8 mouse cellular contexts compared by ENCODE assay signal in the genomic region with DNA sequence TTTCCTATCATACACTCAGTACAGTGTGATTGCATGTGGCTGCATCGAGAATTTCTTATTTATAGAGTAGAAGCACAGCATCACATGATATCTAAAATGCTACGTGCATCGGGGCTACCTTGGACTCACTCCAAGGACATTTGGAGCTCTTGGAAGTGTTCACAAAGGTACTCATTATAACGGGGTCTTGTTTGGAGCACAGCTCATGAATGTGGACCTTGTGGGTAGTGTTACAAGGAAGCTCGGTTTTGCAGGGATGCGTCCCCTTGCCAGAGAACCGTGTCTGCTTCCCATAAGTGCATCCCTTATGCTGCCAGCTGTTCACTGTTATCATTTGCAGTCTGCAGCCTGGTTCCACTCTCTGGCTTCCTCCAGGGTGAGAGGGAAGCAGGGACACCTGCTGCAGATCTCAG.
DNase-seq lines count a peak whose midpoint lies in the region; ATAC-seq and TF ChIP-seq lines count a peak whose summit lies in the region.

No protein-coding gene starts in this region.

- no peak overlapping the region for H3K27ac ChIP-seq in hindbrain, embryonic 13.5 days
- H3K27ac ChIP-seq in hindbrain, embryonic 10.5 days = no peak overlapping the region
- peak overlapping the region; percentile 32; the same call in 1 of the 2 replicates for H3K27ac ChIP-seq in hindbrain, embryonic 14.5 days
- H3K27ac ChIP-seq in limb, embryonic 14.5 days (replicated peaks; ENCODE audit: low read depth, low read length) = no peak overlapping the region

- no peaks in the 10 kb centered on the region for H3K27me3 ChIP-seq in hindbrain, embryonic 13.5 days
- no peaks in the 10 kb centered on the region for H3K27me3 ChIP-seq in hindbrain, embryonic 10.5 days (ENCODE audit: insufficient read depth, poor library complexity, severe bottlenecking)
- no peaks in the 10 kb centered on the region for H3K27me3 ChIP-seq in hindbrain, embryonic 14.5 days (ENCODE audit: control insufficient read depth, insufficient read depth, low read length)
- no peaks in the 10 kb centered on the region for H3K27me3 ChIP-seq in limb, embryonic 14.5 days (ENCODE audit: control insufficient read depth, insufficient read depth, low read length)

- peaks cover 5% of the 10 kb centered on the region; the same call in 1 of the 2 replicates for H3K4me1 ChIP-seq in hindbrain, embryonic 13.5 days (replicated peaks)
- H3K4me1 ChIP-seq in hindbrain, embryonic 10.5 days (replicated peaks) = 0 out of 2 replicates have a peak, but pooled peaks cover 3% of the 10 kb centered on the region
- H3K4me1 ChIP-seq in hindbrain, embryonic 14.5 days (replicated peaks; ENCODE audit: control insufficient read depth, insufficient read depth, low read length) = peaks cover 8% of the 10 kb centered on the region
- peaks cover 7% of the 10 kb centered on the region; the same call in 1 of the 2 replicates for H3K4me1 ChIP-seq in limb, embryonic 14.5 days (ENCODE audit: control insufficient read depth, insufficient read depth, low read length)

- H3K4me3 ChIP-seq in hindbrain, embryonic 13.5 days = no peak overlapping the region
- H3K4me3 ChIP-seq in hindbrain, embryonic 10.5 days = no peak overlapping the region
- no peak overlapping the region for H3K4me3 ChIP-seq in hindbrain, embryonic 14.5 days (replicated peaks; ENCODE audit: low read length)
- no peak overlapping the region for H3K4me3 ChIP-seq in limb, embryonic 14.5 days (replicated peaks; ENCODE audit: low read length)

- no peaks in the 10 kb centered on the region for H3K36me3 ChIP-seq in hindbrain, embryonic 13.5 days
- no peaks in the 10 kb centered on the region for H3K36me3 ChIP-seq in hindbrain, embryonic 10.5 days
- H3K36me3 ChIP-seq in hindbrain, embryonic 14.5 days (replicated peaks; ENCODE audit: control insufficient read depth, insufficient read depth) = no peaks in the 10 kb centered on the region
- H3K36me3 ChIP-seq in limb, embryonic 14.5 days (ENCODE audit: control insufficient read depth, insufficient read depth, low read length) = no peaks in the 10 kb centered on the region

- H3K9ac ChIP-seq in hindbrain, embryonic 13.5 days = no peak overlapping the region
- 0 out of 2 replicates have a peak overlapping the region, but pooled peaks have one; percentile 16 for H3K9ac ChIP-seq in hindbrain, embryonic 14.5 days
- H3K9ac ChIP-seq in limb, embryonic 14.5 days (ENCODE audit: low read depth, low read length, severe bottlenecking) = no peak overlapping the region

- 58% methylated on average over 7 of the region's 7 CpGs for WGBS in hindbrain, embryonic 13.5 days
- WGBS in hindbrain, embryonic 10.5 days = 79% methylated on average over 7 of the region's 7 CpGs
- 53% methylated on average over 7 of the region's 7 CpGs for WGBS in hindbrain, embryonic 14.5 days
- 29% methylated on average over 7 of the region's 7 CpGs for WGBS in limb, embryonic 14.5 days

- no peaks in the 10 kb centered on the region for H3K9me3 ChIP-seq in hindbrain, embryonic 13.5 days
- no peaks in the 10 kb centered on the region for H3K9me3 ChIP-seq in hindbrain, embryonic 10.5 days
- H3K9me3 ChIP-seq in hindbrain, embryonic 14.5 days (ENCODE audit: control insufficient read depth, low read length) = no peaks in the 10 kb centered on the region
- H3K9me3 ChIP-seq in limb, embryonic 14.5 days (ENCODE audit: control insufficient read depth, low read length) = no peaks in the 10 kb centered on the region

- DNase-seq in hindbrain, embryonic 10.5 days (ENCODE audit: low spot score) = no peak
- DNase-seq in cerebellum, postnatal 10 days = peak; percentile 58 to 60
- peak; percentile 55 for DNase-seq in hindbrain, embryonic 14.5 days (ENCODE audit: low spot score)
- DNase-seq in limb, embryonic 14.5 days (ENCODE audit: low spot score) = peak; percentile 62
- peak; percentile 55 to 58 for DNase-seq in right cerebral cortex, postnatal 36 days (ENCODE audit: low spot score in 2 of 2)
- DNase-seq in spleen, postnatal 4 days (ENCODE audit: low spot score in 2 of 2) = no peak
- DNase-seq in spleen, postnatal 10 days (ENCODE audit: low spot score in 2 of 2) = no peak

- peak; percentile 80 for ATAC-seq in hindbrain, embryonic 13.5 days (ENCODE audit: low FRiP score)
- ATAC-seq in hindbrain, embryonic 14.5 days (ENCODE audit: low FRiP score) = peak; percentile 74
- peak; percentile 80 for ATAC-seq in limb, embryonic 14.5 days (ENCODE audit: low FRiP score, low read depth)

- TF ChIP-seq POLR2A in limb, embryonic 14.5 days (IDR thresholded peaks at IDR 0.05; ENCODE audit: borderline replicate concordance, extremely low read depth, insufficient read depth, insufficient read length) = no peak

- H3K4me2 ChIP-seq in hindbrain, embryonic 13.5 days = peak overlapping the region; percentile 21; the same call in 1 of the 2 replicates
- H3K4me2 ChIP-seq in hindbrain, embryonic 14.5 days (replicated peaks) = peak overlapping the region; percentile 15
- no peak overlapping the region for H3K4me2 ChIP-seq in limb, embryonic 14.5 days (replicated peaks; ENCODE audit: low read depth, low read length, severe bottlenecking)

Comparison
In these comparisons a context has a peak if more than half of its experiments do, and no peak if none do; other contexts are left out.
1. DNase-seq: peak in cerebellum, postnatal 10 days (2 of 2), hindbrain, embryonic 14.5 days (single experiment), limb, embryonic 14.5 days (single experiment) and right cerebral cortex, postnatal 36 days (2 of 2); none in hindbrain, embryonic 10.5 days (single experiment), spleen, postnatal 4 days (0 of 2) and spleen, postnatal 10 days (0 of 2).
2. Peak in every context shown above with its lines, with median percentiles within 50 percentile points of each other: ATAC-seq.